Mouse (Mus musculus) embryonic facial prominence, embryonic 14.5 days (tissue): Measurements from ENCODE around the gene Adamts5. TPM values are rescaled to one million over a fixed set of nuclear protein-coding genes. Genes with fewer than 3 reads are reported as not detected.

Experiments used
- ATAC-seq: fragments of 200-750 bp; cut with Nextera tagmentation; 2 replicates; pipeline ENCODE4 v1.8.0; 2017; ENCODE audit warnings: low read depth, moderate number of reproducible peaks, moderate TSS enrichment
- DNase-seq: peaks from one replicate; pipeline ENCODE4 v3.0.0-alpha.2; 2015; ENCODE audit warnings: low spot score
- H3K27ac ChIP-seq: fragments of 300-500 bp; sonication (generic); replicated peaks from 2 replicates; pipeline ENCODE4 v1.5.1; 2014; ENCODE audit warnings: low read depth, mild to moderate bottlenecking, low read length, moderate library complexity
- H3K27me3 ChIP-seq: fragments of 300-500 bp; sonication (generic); replicated peaks from 2 replicates; pipeline ENCODE4 v1.6.1; 2014; ENCODE audit warnings: low read length; ENCODE audit not compliant: control insufficient read depth, insufficient read depth
- H3K36me3 ChIP-seq: fragments of 300-500 bp; sonication (generic); 2 replicates; pipeline ENCODE4 v1.6.1; 2014; ENCODE audit warnings: low read length, mixed read lengths; ENCODE audit not compliant: control insufficient read depth, insufficient read depth
- H3K4me1 ChIP-seq: fragments of 300-500 bp; sonication (generic); 2 replicates; pipeline ENCODE4 v1.6.1; 2014; ENCODE audit warnings: antibody characterized with exemption, low read length; ENCODE audit not compliant: control insufficient read depth, insufficient read depth
- H3K4me2 ChIP-seq: fragments of 300-500 bp; sonication (generic); 2 replicates; pipeline ENCODE4 v1.6.1; 2014; ENCODE audit warnings: low read depth, mild to moderate bottlenecking, low read length, moderate library complexity, mixed read lengths
- H3K4me3 ChIP-seq: fragments of 300-500 bp; sonication (generic); 2 replicates; pipeline ENCODE4 v1.5.1; 2014; ENCODE audit warnings: low read depth, mild to moderate bottlenecking, low read length
- H3K9ac ChIP-seq: fragments of 300-500 bp; sonication (generic); 2 replicates; pipeline ENCODE4 v1.6.1; 2014; ENCODE audit warnings: low read depth, mild to moderate bottlenecking, low read length, moderate library complexity, mixed read lengths
- H3K9me3 ChIP-seq: fragments of 300-500 bp; sonication (generic); 2 replicates; pipeline ENCODE4 v1.6.1; 2016; ENCODE audit warnings: low read length; ENCODE audit not compliant: control insufficient read depth
- WGBS: fragments of 180-500 bp; shearing (Covaris S2); extraction: QIAGEN DNeasy Blood & Tissue Kit; methylation state at CpG from one replicate; pipeline ENCODE4 v1.1.7; 2014; 5-methylcytosine and 5-hydroxymethylcytosine counted together
- polyA plus RNA-seq: library from polyadenylated mRNA; unstranded; fragments of >200 nt; fragmentation: Nextera tagmentation; extraction: Ambion mirVana; gene quantifications from 2 replicates; pipeline ENCODE4 v1.2.1, GENCODE M21; 2014

Adamts5 gene
- polyA plus RNA-seq, 1 experiment from 2014 or later: 9.0 TPM

- Histone ChIP-seq H3K27ac (no peak overlapping the region), H3K9ac (no peak overlapping the region), H3K4me1 (peaks cover 16% of the 10 kb centered on the region; the same call in 1 of the 2 replicates), H3K4me2 (peak overlapping the region; percentile 98), H3K27me3 (peaks cover 12% of the 10 kb centered on the region), H3K9me3 (no peaks in the 10 kb centered on the region), H3K4me3 (peak overlapping the region; percentile 61), H3K36me3 (no peaks in the 10 kb centered on the region)
- WGBS: 76% methylated on average over 10 of the region's 10 CpGs
- DNase-seq: no peak
- no peak for ATAC-seq
Measured at GRCm38 (mm10) chr16:85898816-85899215, 2.8 kb downstream of the Adamts5 start.

- H3K27me3 ChIP-seq: peaks cover 12% of the 10 kb centered on the region
- peak overlapping the region; percentile 61 for H3K4me3 ChIP-seq
- no peaks in the 10 kb centered on the region for H3K9me3 ChIP-seq
- DNase-seq (no peak), ATAC-seq (no peak)
- H3K4me1 ChIP-seq: peaks cover 16% of the 10 kb centered on the region; the same call in 1 of the 2 replicates
- WGBS: 76% methylated on average over 4 of the region's 4 CpGs
- H3K36me3 ChIP-seq: no peaks in the 10 kb centered on the region
- H3K27ac ChIP-seq: no peak overlapping the region
- H3K4me2 ChIP-seq: peak overlapping the region; percentile 98
- no peak overlapping the region for H3K9ac ChIP-seq
Measured at GRCm38 (mm10) chr16:85898391-85898790, 3.2 kb downstream of the Adamts5 start.

- Histone ChIP-seq H3K4me2 (peak overlapping the region; percentile 98), H3K27me3 (peaks cover 12% of the 10 kb centered on the region), H3K9ac (no peak overlapping the region), H3K36me3 (no peaks in the 10 kb centered on the region), H3K9me3 (no peaks in the 10 kb centered on the region), H3K4me1 (peaks cover 16% of the 10 kb centered on the region; the same call in 1 of the 2 replicates), H3K4me3 (peak overlapping the region; percentile 61), H3K27ac (no peak overlapping the region)
- DNase-seq (no peak), ATAC-seq (no peak)
- WGBS: 85% methylated on average over 3 of the region's 3 CpGs
Measured at GRCm38 (mm10) chr16:85897854-85898253, 3.8 kb downstream of the Adamts5 start.

- Histone ChIP-seq H3K4me3 (no peak overlapping the region), H3K4me1 (peaks cover 16% of the 10 kb centered on the region; the same call in 1 of the 2 replicates), H3K36me3 (no peaks in the 10 kb centered on the region), H3K9ac (no peak overlapping the region), H3K9me3 (no peaks in the 10 kb centered on the region), H3K27ac (no peak overlapping the region), H3K4me2 (no peak overlapping the region), H3K27me3 (peaks cover 12% of the 10 kb centered on the region)
- DNase-seq (no peak), ATAC-seq (no peak)
- WGBS: 77% methylated on average over 4 of the region's 4 CpGs
Measured at GRCm38 (mm10) chr16:85895948-85896347, 5.7 kb downstream of the Adamts5 start.

- H3K27me3 ChIP-seq: no peaks in the 10 kb centered on the region
- no peak for ATAC-seq
- H3K9me3 ChIP-seq: no peaks in the 10 kb centered on the region
- H3K27ac ChIP-seq: no peak overlapping the region
- H3K4me2 ChIP-seq: no peak overlapping the region
- no peak overlapping the region for H3K4me3 ChIP-seq
- H3K36me3 ChIP-seq: no peaks in the 10 kb centered on the region
- H3K9ac ChIP-seq: no peak overlapping the region
- DNase-seq: no peak
- 62% methylated on average over 5 of the region's 5 CpGs for WGBS
- peaks cover 5% of the 10 kb centered on the region; the same call in 1 of the 2 replicates for H3K4me1 ChIP-seq
Measured at GRCm38 (mm10) chr16:85889778-85890177, 11.8 kb downstream of the Adamts5 start.

- Histone ChIP-seq H3K27me3 (no peaks in the 10 kb centered on the region), H3K4me3 (no peak overlapping the region), H3K4me1 (peaks cover 9% of the 10 kb centered on the region; the same call in 1 of the 2 replicates), H3K4me2 (0 out of 2 replicates have a peak overlapping the region, but pooled peaks have one; percentile 16), H3K9me3 (no peaks in the 10 kb centered on the region), H3K36me3 (no peaks in the 10 kb centered on the region), H3K27ac (no peak overlapping the region), H3K9ac (no peak overlapping the region)
- peak; percentile 91 for ATAC-seq
- 33% methylated on average over 13 of the region's 13 CpGs for WGBS
- DNase-seq: peak; percentile 86
Measured at GRCm38 (mm10) chr16:85887289-85888051, 14.2 kb downstream of the Adamts5 start.

- Histone ChIP-seq H3K27ac (no peak overlapping the region), H3K36me3 (no peaks in the 10 kb centered on the region), H3K27me3 (no peaks in the 10 kb centered on the region), H3K4me2 (no peak overlapping the region), H3K9ac (no peak overlapping the region), H3K9me3 (no peaks in the 10 kb centered on the region), H3K4me3 (no peak overlapping the region), H3K4me1 (0 out of 2 replicates have a peak, but pooled peaks cover 4% of the 10 kb centered on the region)
- WGBS: 87% methylated on average over 7 of the region's 7 CpGs
- no peak for DNase-seq
- ATAC-seq: no peak
Measured at GRCm38 (mm10) chr16:85879075-85879474, 22.6 kb downstream of the Adamts5 start.

GRCm38 (mm10) chr16:85874141-85874540 lies 27.5 kb downstream of the Adamts5 start:
- 76% methylated on average over 3 of the region's 3 CpGs for WGBS
- no peaks in the 10 kb centered on the region for H3K27me3 ChIP-seq

GRCm38 (mm10) chr16:85871971-85872370 lies 29.7 kb downstream of the Adamts5 start:
- Histone ChIP-seq H3K4me1 (no peaks in the 10 kb centered on the region), H3K27me3 (no peaks in the 10 kb centered on the region), H3K9ac (no peak overlapping the region), H3K4me3 (no peak overlapping the region), H3K36me3 (no peaks in the 10 kb centered on the region), H3K9me3 (no peaks in the 10 kb centered on the region), H3K4me2 (no peak overlapping the region), H3K27ac (no peak overlapping the region)
- WGBS: 73% methylated on average over 2 of the region's 2 CpGs
- no peak for DNase-seq
- no peak for ATAC-seq

More at GRCm38 (mm10) chr16:85874141-85874540, 27.5 kb downstream of the Adamts5 start:
- Histone ChIP-seq H3K4me2 (no peak overlapping the region), H3K36me3 (no peaks in the 10 kb centered on the region), H3K9me3 (no peaks in the 10 kb centered on the region), H3K4me1 (no peaks in the 10 kb centered on the region), H3K4me3 (no peak overlapping the region), H3K27ac (no peak overlapping the region), H3K9ac (no peak overlapping the region)
- no peak for ATAC-seq
- DNase-seq: no peak
